Mouse (Mus musculus): ENCODE results near the gene Fer1l4.

Gene Fer1l4

DNA sequence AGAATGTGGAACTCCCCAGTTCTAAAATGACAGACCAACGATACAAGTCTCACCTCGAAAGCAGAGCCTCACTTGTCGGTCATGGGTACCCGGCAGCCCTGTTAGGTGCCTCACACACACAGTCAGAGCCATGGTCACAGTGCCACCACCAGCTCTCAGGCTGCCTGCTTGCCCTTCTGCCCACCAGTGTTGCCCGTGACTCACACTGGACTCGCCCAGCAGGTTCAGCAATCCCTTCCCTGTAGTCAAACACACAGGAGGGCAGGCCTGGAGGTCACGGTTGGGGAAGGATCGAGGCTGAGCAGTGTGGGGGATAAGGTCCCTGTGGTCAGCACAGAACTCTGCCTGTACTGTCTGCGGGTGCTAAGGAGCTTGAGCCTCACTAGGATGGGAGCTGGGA is at the start of gene Fer1l4:
TSS of gene Fer1l4 (minus strand) at position 132 of the 400 bp plus-strand sequence.
- DNase-seq (ENCODE audit: low spot score): no peak

DNA sequence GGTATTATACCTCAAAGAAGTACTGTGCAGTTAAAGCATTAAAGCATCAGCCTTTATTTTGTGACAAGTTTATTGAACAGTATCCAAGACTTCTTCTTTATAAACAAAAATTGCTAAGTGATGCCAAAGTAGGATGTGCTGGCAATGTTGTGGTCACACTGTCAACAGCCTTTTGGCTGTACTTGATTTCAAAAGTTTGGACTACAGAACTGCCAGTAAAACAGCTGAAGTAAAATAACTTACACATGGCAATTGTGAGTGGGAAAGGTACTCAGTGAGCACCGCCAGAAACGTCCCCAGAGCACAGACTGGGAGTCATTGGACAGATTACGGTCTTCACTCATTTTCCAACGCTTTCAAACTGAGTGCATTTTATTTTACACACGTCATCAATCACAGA is 39.2 kb upstream of the Fer1l4 start:
- DNase-seq (ENCODE audit: low spot score): no peak

DNA sequence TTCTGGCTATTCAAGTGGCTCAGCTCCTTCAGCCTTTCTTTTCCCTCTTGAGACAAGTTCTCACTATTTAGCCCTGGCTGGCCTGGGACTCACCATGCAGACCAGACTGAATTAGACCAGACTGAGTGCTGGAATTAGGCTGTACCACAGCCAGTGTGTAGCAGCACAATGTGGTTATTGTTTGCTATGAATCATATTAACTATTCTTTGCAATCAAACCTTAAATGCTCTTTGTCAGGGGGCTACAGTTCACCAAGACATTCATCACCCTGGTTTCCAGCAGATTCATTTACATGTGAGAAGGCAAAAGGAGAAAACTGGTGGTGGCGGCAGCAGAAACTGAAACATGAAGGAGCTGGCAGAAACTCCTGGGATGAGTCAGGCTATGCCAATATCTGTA is 37.1 kb upstream of the Fer1l4 start:
- DNase-seq (ENCODE audit: low spot score): no peak

DNA sequence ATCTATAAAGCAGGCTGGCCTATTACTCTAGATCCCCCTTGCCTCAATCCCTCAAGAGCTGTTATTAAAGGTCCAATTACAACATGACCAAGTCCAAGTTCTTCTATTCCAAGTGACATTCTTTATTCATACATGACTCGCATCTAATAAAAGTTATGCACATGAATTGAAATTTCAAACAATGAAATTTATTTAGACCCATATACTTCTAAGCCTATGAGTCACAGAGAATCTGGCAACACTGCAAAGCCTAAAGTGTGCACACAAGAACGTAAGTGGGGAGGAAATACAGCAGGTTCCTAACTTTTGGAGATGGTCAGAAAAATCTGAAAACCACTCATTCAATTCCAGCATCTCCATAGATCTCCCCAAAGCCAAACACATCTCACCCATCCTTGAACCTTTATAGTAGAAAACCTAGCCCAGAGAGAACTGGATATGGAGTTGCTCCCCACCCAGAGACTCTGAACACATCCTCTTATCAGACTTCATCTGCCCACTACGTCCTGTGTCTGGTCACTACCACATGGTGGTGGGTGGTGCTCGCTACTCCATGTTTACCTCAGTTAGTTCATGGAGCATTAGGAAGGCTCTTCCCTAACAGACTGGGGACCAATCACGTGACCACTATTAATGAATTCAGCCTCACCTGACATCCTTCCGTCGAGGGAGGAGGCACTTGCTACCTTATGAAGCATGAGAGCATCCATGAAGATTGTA is 34.8 kb upstream of the Fer1l4 start:
- no peak for DNase-seq (ENCODE audit: low spot score)

DNA sequence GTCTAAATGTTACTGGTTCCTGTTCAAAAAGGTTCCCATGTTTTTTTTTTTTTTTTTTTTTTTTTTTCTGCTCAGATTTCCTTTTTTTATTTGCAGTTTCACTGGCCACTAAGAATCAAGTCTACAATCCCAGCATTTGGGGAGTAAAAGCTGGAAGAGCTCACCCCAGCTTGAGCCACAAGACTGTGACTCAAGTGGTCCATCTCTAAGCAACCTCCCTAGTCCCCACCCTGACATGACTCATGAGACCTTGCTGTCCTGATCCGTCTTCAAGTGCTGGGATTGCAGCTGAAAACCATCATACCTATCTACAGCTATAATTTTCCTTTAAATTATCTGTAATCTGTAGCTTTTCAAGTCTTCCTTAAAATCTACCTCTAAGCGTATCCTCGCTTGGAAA is 31.8 kb upstream of the Fer1l4 start:
- DNase-seq (ENCODE audit: low spot score): no peak

DNA sequence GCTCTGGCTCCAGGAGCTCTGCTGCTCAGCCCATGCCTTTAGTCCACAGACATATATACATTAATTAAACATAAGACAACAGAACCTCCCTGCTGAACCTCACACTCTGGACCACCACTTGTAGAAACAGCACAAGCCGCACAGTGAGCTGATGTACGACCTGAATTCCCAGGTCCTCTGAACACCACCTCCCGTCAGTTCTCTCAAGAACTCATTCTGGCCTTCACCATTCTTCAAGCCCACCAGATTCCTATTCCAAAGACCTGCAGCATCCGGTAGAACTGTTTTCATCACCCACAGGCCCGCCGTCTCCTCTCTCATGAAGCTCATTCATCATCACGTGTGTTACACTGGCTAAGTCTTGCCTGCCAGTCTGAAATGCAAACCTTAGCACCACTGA is 27.6 kb upstream of the Fer1l4 start:
- no peak for DNase-seq (ENCODE audit: low spot score)

DNA sequence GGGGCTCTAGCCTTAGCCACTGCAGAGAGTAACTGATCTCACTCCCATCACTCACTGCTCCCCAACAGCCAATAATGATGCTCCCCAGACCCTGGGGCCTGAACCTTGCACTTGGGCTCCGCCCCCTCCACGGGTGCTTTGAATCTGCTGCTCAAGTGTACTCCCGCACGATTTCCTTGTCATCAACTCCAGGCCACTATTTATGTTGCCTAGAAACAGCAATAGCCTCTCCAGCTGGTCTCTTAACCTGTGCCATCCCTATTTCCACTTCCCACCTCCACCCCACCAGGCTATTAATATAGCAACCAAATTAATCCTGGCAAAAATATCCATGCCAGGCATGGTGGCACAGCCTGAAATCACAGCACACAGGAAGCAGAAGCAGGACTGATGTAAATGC is 26.9 kb upstream of the Fer1l4 start:
- DNase-seq (ENCODE audit: low spot score): no peak

DNA sequence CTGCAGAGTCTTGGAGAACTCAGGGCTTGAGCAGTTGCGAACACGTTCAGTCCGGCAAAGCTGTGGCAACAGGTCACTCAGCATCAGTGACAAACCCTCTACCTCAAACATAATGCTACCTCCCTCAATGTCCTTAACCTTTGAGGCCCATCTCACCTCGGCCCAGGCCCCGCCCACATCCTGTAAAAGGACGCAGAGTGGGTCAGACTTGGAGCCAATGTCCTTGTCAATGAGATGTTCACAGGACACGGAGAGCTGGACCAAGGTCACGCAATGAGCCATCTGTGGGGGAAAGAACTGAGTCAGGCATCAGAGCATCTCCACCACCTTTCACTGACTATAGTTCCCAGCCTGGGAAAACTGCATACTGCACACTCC is 26.4 kb upstream of the Fer1l4 start:
- DNase-seq (ENCODE audit: low spot score): no peak

DNA sequence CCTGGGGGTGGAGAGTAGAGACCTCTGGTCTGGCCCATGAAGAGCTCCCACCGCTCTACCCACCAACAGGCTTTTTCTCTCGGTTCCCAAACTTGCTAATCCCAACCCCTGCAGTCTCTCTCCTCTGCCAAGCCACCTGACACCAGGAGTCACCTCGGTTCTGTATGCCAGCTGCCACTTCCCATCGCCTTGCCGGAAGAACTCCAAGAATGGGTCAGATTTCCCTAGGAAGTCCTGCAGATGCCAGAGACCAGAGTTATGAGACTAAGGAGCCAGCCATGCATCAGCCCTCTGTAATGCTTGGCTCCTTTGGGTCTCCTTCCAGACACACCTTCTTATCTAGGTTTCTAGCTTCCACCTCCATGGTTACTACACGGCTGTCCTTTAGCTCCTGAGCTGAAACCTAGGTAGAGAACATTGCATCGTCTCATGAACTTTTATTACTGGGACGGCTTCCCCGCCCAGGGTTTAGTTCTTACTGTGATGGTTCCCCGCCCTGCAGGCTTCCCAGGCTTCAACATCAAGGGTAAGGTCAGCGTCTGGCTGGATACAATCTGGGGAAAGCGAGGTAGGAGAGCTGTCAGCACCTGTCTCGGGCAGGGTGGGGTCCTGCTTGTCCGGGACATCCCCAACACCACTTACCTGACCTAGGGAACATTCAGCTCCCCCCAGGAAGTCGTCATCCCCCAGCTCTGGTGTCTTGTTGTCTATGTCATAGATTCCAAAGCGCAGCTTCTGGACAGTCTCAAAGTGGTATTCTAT is 25.9 kb upstream of the Fer1l4 start:
- no peak for DNase-seq (ENCODE audit: low spot score)

DNA sequence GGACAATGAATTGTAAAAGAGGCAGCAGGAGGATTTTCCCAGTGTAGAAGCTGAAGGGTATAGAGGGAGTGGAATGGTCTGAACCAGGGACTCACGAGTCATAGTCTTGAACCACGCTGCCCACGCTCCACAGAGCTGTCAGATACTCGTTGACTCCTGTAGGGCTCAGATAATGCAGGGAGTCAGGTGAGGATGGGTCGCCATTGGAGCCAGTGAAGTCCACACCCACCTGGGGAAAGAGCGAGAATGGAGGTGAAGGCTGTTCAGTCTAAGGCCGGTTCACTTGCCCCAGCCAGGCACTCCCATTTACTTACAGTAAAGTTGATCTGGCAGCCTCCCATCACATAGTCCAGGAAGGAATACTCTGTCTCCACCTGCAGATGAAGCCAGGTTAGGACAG is 24.7 kb upstream of the Fer1l4 start:
- no peak for DNase-seq (ENCODE audit: low spot score)

DNA sequence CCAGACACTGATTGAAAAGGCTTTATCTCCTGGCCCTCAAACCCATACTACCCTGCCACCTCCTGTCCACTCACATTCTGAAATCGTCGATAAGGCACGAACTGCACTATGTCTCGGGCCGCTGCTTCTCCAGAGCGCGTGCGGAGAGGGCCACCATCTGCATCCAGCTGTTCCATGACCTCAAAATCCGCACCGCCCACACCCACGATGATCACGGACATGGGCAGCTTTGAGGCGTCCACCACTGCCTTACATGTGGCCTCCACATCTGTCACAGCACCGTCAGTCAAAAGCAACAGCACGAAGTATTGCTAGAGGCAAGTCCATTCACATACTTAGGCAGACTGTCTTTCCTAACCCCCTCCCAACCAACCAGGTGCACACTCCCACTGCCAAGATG is 21.0 kb upstream of the Fer1l4 start:
- no peak for DNase-seq (ENCODE audit: low spot score)

DNA sequence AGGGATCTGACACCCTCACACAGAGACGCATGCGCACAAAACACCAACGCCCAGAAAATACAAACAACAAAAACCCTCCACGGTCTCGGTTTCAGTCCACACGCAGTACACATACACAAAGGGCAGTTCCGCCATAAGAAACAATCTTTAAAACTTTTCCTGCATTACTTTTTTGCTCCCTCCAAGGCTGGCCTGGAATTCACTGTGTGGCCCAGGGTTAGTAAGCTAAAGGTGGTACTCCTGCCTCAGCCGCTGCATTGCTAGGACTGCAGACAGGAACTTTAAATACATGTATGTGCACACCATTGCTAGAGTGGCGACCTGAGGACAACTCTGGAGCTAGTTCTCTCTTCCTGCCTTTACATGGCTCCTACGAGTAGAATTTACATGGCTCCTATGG is 18.5 kb upstream of the Fer1l4 start:
- no peak for DNase-seq (ENCODE audit: low spot score)

DNA sequence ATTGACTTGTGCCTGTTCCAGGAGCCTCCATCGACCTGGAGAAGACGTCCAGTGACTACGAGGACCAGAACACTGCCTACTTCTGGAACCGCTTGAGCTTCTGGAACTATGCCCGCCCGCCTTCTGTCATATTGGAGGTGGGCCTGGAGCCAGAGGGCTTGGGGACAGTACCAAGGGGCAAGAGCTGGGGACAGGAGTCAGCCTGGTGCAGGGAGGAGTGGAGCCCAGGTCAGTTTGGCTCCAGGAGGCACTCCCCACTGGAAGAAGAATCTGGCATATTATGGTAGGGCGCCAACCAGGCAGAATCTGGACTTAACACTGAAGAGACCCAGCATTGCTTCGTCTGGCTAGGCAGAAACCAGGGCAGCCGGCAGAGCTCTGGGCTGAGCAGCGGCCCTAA is 15.2 kb upstream of the Fer1l4 start:
- no peak for DNase-seq (ENCODE audit: low spot score)

DNA sequence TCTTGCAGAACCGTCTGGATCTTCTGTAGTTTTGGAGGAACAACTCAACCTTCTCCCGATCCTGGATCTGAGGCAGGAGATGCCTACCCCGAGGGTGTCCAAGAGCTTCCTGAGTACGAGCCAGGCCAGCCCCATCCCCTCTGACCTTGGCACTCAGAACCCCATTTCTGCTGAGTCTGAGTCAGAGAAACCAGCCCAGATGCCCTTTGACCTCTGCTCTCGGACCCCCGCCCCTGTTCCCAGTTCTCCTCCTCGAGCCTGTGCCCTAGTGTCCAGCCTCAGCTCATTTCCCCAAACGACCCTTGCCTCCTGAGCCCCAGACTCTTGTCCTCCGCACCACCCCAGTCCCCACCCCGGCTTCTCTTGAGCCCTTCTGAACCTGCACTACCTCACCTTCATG is 13.4 kb upstream of the Fer1l4 start:
- no peak for DNase-seq (ENCODE audit: low spot score)

DNA sequence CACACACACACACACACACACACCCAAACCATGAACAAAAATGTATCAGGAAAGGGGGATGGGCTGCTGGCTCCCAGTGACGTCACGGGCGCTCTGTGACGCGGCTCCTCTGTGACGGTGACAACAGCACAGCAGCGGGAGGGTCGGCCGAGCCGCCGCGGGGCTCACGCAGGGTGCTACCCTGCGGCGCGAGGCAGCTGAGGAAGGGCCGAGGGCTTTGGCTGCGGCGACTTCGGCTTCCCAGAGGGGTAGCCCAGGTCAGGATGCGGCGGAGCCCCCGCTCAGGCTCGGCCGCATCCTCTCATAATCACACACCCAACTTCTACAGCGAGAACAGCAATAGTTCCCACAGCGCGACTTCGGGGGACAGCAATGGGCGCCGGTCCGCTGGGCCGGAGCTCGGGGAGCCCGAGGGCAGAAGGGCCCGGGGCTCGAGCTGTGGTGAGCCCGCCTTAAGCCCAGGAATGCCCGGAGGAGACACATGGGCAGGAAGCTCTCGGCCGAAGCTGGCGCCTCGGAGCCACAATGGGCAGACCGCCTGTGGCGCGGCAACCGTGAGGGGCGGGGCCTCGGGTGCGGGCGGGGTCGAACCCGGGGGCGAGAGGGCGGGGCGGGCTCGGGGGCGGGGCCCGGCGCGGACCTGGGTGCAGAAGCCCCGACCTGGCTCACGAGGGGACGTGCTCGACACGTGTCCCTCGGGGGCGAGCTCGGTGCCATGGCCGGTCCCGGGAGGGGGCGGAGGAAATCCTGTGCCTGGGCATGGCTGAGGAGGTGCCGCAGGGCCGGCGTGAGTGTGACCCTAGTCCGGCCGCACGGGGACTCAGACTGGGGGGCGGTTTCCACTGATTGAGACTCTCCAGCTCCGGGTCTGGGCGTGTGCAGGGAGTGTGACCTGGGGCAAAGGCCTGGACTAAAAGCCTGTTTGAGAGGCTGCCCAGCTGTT is 12.6 kb upstream of the Fer1l4 start, which contains the start of gene Spag4:
TSS of gene Spag4 (plus strand) at position 77 of the 943 bp plus-strand sequence.
- DNase-seq (ENCODE audit: low spot score): peak; percentile 56

DNA sequence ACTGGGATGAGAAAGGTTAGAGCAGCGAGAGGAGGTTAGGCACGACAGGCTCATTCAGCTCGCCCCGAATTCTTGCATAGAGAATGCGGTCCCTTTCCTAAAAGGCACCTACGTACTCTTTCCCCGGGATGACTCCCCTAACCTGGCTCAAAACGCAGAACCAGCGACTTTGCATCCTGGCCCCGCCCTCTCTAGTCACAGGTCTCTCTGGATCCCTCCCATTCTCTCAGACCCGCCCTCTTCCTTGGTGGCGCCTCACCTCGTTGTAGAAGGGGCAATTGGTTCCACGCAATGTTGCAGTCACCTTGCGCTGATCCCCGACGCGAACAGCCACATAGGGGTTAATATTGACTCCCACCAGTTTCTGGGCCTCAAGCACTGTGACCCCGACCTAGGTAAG is 4.8 kb downstream of the Fer1l4 start:
- no peak for DNase-seq (ENCODE audit: low spot score)

DNA sequence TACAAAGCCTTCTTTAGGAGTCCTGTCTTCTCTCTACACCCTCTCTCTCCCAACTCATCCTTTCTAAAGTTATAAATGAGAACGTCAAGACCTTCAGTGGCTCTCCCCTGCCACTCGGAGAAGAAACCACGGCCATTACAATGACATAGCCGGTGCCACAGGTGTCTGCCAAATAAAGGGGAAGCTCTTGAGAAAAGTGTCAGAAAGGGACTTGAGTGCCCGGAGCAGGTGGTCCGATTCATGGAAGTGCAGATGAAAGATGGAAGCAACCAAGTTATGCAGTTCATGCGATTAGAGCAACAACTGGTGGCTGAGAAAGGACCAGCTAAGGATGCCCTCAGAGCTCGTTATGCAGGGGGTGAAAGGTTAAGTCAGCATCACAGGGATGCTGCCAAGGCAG is 9.8 kb downstream of the Fer1l4 start:
- DNase-seq (ENCODE audit: low spot score): no peak

DNA sequence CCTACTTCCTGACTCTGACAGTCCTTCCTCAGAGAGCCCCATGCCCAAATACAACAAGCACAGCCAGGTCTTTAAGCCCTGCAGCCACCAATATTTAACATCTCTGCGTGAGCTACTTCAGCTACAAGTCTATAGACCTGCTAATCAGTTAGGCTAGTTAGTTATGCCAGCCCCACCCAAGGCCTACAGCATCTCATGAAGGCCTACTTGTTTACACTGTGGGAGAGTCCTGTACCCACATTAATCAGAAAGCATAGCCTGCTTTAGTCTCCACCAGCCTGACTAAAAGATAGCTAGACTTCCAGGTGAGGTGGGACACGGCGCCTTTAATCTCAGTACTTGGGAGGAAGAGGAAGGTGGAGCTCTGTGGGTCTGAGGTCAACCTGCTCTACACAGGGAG is 13.4 kb downstream of the Fer1l4 start:
- no peak for DNase-seq (ENCODE audit: low spot score)

DNA sequence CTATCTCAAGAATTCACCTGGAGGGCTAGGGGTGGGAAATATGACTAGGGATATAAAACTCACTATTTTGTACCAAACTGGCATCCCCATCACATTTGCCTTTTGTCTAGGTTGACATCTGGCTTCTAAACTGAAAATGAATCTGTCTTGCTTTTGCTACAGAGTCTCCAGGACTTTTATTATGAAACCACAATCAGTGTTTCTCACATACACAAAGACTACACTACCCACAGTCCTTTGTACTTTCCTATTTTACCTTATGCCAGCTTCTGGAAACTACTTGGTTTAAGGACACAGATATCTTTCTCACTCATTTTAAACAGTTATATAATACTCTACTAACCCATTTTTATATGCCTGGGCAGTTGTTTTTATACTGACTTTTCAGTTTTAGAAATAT is 27.3 kb downstream of the Fer1l4 start:
- DNase-seq (ENCODE audit: low spot score): no peak

DNA sequence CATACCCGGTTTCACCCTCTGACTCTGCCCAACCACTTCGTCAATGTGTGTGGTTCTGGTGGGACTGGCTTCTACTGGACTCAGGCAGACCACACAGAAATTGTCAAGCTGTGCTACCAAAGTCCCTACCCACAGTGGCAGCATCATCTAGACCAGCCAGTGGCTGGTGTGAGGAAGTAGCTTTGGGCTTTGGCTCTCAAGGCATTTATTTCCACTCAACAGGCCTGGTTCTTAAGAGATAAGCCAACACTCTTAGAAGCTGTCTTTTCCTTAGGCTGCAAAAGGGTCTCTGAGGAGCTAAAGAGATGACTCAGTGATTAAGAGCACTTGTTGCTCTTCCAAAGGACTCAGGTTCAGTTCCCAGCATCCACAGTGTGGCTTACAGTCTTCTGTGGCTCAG is 31.0 kb downstream of the Fer1l4 start:
- DNase-seq (ENCODE audit: low spot score): no peak

DNA sequence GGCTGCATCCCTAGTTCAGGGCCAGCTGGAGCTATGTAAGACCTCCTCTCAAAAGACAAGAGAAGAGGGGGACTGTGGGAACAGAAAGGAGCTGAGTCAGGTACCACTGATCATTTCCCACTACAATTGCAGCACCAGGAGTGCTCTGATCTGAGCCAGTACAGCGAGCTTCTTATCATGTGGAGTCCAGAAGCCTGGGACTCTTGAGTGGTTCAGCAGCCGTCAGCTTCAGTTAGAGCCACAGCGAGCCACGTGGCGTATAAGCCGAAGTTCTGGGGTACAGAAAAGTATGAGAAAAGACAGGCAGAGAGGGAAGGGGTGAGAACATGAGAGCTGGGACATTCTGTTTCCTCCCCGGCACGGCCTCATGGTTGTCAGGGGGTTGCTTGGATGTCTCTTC is 31.5 kb downstream of the Fer1l4 start:
- no peak for DNase-seq (ENCODE audit: low spot score)

DNA sequence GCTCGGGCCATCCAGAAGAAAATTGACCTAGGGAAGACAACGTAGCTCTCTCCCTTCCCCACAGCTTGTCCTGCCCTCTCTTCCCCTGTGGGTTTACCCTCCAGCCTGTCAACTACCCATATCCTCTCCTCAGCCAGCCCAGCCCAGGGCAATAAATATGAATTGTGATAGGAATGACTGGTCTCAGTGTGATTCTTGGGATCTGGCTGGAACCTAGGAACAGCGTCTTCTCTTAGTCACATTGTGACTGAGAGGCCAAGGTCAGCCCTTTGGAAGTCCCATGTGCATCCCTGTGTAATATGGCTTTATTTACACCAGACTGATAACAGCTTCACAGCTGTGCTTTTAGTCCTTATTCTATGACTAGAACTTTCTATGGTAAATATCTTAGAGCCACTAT is 34.6 kb downstream of the Fer1l4 start:
- DNase-seq (ENCODE audit: low spot score): no peak

Data from ovary, postnatal 14 days (tissue).